Mouse (Mus musculus) hindbrain, embryonic 11.5 days (tissue): ENCODE results near the gene Rusc1. TPM values are rescaled to one million over a fixed set of nuclear protein-coding genes. Genes with fewer than 3 reads are reported as not detected.
"Not testable (repeated sequence)": the region's sequence is repeated elsewhere in the genome, so short reads cannot be mapped to it uniquely, and the experiment has no call there.

Source experiments
- ATAC-seq: fragments of 200-750 bp; cut with Nextera tagmentation; 2 replicates; pipeline ENCODE4 v1.8.0; 2017; ENCODE audit warnings: mild to moderate bottlenecking, moderate TSS enrichment, moderate library complexity; ENCODE audit not compliant: low FRiP score
- DNase-seq: peaks from one replicate; pipeline ENCODE4 v3.0.0-alpha.2; 2015; ENCODE audit warnings: low spot score
- H3K27ac ChIP-seq: fragments of 300-500 bp; sonication (generic); 2 replicates; pipeline ENCODE4 v1.5.1; 2014; ENCODE audit warnings: mild to moderate bottlenecking, low read depth, low read length
- H3K27me3 ChIP-seq: fragments of 300-500 bp; sonication (generic); 2 replicates; pipeline ENCODE4 v1.6.1; 2014; ENCODE audit warnings: mild to moderate bottlenecking, low read length, moderate library complexity, mixed read lengths; ENCODE audit not compliant: control insufficient read depth, insufficient read depth
- H3K36me3 ChIP-seq: fragments of 300-500 bp; sonication (generic); 2 replicates; pipeline ENCODE4 v1.6.1; 2014; ENCODE audit warnings: mild to moderate bottlenecking, low read length, moderate library complexity, mixed read lengths; ENCODE audit not compliant: control insufficient read depth, insufficient read depth
- H3K4me1 ChIP-seq: fragments of 300-500 bp; sonication (generic); replicated peaks from 2 replicates; pipeline ENCODE4 v1.6.1; 2014; ENCODE audit warnings: low read length, mixed read lengths; ENCODE audit not compliant: control insufficient read depth, insufficient read depth
- H3K4me2 ChIP-seq: fragments of 300-500 bp; sonication (generic); replicated peaks from 2 replicates; pipeline ENCODE4 v1.6.1; 2014; ENCODE audit warnings: mild to moderate bottlenecking, low read depth, low read length
- H3K4me3 ChIP-seq: fragments of 300-500 bp; sonication (generic); 2 replicates; pipeline ENCODE4 v1.5.1; 2014; ENCODE audit warnings: low read depth, low read length
- H3K9ac ChIP-seq: fragments of 300-500 bp; sonication (generic); 2 replicates; pipeline ENCODE4 v1.6.1; 2014; ENCODE audit warnings: low read depth, low read length
- H3K9me3 ChIP-seq: fragments of 300-500 bp; sonication (generic); 2 replicates; pipeline ENCODE4 v1.6.1; 2016; ENCODE audit warnings: low read length; ENCODE audit not compliant: control insufficient read depth
- WGBS: fragments of 180-500 bp; shearing (Covaris S2); extraction: QIAGEN DNeasy Blood & Tissue Kit; methylation state at CpG from one replicate; pipeline ENCODE4 v1.1.7; 2014; 5-methylcytosine and 5-hydroxymethylcytosine counted together
- polyA plus RNA-seq: library from polyadenylated mRNA; unstranded; fragments of >200 nt; fragmentation: Nextera tagmentation; extraction: Ambion mirVana; gene quantifications from 2 replicates; pipeline ENCODE4 v1.2.1, GENCODE M21; 2014

Rusc1 gene
- polyA plus RNA-seq, 1 experiment from 2014 or later: 28.7 TPM

DNA sequence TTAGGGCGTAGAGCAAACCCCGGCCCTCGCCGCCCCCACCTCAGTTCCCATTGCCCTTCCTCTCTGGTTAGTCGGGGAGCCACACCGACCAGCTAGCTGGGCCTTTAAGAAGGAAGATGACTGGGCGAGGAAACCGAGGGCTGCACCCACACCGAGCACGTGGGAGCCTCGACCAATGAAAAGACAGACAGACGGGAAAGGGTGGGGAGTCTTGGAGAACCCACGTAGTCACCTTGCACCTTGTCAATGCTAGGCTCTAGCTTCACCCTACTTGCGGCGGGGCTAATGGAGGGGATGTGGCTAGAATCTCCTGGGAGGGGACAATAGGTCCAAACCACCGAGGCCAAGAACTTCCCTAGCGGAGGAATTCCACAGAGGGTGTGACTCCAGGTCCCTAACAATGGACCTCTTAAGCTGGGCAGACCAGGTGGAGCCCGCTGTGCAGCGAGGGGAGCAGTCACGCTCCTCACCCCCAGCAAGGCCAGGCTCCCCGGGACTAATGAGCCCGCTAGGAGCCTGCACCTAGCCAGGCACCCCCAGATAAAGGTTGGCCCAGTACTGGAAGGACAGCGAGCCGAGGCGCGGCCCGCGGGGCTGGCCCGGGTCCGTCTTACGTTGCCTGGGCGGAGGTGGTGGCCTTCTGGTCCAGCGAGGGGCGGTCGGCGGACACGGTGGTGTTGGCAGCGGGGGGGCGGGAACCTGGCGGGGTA, 3.1 kb downstream of the Rusc1 start:
- ATAC-seq (peak; percentile 48), DNase-seq (peak; percentile 79)
- under 1% methylated on average over 37 of the region's 40 CpGs for WGBS
- Histone ChIP-seq H3K4me3 (peak overlapping the region; percentile 63), H3K9ac (peak overlapping the region; percentile 73), H3K27ac (peak overlapping the region; percentile 65; the same call in 1 of the 2 replicates), H3K4me2 (peak overlapping the region; percentile 98), H3K4me1 (peaks cover 13% of the 10 kb centered on the region), H3K9me3 (no peaks in the 10 kb centered on the region), H3K36me3 (peaks cover 4% of the 10 kb centered on the region; the same call in 1 of the 2 replicates), H3K27me3 (peaks cover 24% of the 10 kb centered on the region)

DNA sequence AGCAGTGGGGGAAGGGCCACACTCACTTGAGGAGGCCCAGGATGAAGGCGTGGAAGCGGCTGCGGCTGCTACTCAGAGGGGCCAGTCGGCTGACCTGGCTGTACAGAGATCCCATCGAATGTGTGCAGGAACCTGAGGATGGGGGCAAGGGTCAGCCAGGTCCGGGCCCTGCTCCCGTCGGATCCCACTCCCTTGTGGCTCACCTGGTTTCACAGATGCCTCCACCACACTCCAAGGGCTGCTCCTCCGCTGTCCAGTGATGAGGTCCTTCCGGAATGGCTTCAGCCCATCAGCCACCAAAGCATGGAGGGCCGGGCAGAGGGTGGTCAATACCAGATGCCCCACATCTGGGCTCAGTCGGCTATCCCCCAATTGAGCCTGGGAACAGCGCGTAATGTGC, 4.1 kb downstream of the Rusc1 start:
- H3K4me1 ChIP-seq: peaks cover 13% of the 10 kb centered on the region
- 60% methylated on average over 14 of the region's 14 CpGs for WGBS

DNA sequence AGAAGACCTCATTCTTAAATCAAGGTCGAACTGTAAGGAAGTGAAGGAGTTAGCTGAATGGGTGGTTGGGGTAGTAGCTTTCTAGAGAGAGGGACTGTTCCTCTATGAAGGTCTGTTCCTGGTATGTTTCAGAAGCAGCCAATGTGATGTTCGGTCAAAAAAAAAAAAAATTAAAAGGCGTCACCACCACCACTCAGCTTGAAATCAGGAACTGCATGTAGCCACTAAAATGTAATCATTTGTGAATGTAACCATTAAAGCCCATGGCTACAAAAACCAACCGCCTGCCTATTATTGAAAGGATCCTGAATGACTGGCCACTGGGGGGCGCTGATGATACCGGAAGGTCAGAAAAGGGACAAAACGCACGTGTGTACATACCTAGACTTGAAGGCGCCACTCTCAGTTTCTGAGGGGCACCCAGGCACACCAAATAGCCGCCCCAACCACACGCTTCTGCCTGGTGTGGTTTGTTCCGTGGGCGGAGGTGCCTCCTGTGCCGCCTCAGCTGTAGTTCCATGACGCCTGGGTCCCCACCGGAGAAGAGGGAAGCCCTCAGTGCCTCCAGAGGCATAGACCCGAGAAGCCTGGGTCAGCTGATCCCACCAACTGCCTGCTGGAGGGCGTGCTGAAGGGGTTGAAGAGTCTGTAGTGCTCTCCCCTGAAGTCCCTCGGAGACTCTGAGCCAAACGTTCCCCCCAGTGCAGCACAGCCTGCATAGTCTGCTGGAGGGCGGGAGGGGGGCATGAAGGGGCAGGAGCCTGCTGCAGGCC, 5.6 kb downstream of the Rusc1 start:
- WGBS: 36% methylated on average over 21 of the region's 21 CpGs
- Histone ChIP-seq H3K36me3 (peaks cover 4% of the 10 kb centered on the region; the same call in 1 of the 2 replicates), H3K4me2 (no peak overlapping the region), H3K4me1 (peaks cover 10% of the 10 kb centered on the region), H3K27me3 (peaks cover 23% of the 10 kb centered on the region), H3K4me3 (no peak overlapping the region), H3K9me3 (no peaks in the 10 kb centered on the region), H3K9ac (no peak overlapping the region), H3K27ac (no peak overlapping the region)
- no peak for ATAC-seq
- DNase-seq: peak; percentile 91

More for the DNA sequence above, 4.1 kb downstream of the Rusc1 start:
- Histone ChIP-seq H3K9ac (no peak overlapping the region), H3K27me3 (peaks cover 24% of the 10 kb centered on the region), H3K4me3 (peak overlapping the region; percentile 63; the same call in 1 of the 2 replicates), H3K4me2 (no peak overlapping the region), H3K9me3 (no peaks in the 10 kb centered on the region), H3K27ac (no peak overlapping the region), H3K36me3 (peaks cover 4% of the 10 kb centered on the region; the same call in 1 of the 2 replicates)
- ATAC-seq (no peak), DNase-seq (no peak)

DNA sequence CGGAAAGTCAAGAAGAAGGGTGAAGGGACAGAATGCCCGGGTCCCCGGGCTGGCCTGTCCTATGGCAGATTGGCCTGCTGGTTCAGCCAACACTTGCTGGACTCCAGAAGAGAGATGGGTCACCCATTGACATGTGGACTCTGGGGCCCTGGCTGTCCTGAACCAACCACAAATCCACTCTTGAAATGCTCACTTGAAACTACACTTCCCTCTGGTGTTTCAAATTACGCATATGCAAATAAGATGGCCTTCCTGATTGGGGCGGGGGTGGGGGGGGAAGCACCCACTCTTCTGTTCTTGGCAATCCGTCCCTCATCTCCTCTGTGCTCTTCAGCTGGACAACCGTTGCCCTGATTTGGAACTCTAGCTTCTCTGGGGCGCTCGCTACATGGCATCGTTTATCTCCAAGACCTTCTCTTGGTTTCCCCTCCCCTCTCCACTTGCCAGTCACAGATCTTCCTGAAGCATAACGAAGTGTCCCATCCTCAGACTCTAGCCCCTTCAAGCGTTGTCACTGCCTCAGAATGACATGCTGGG, 8.4 kb downstream of the Rusc1 start:
- Histone ChIP-seq H3K4me2 (no peak overlapping the region), H3K36me3 (peaks cover 4% of the 10 kb centered on the region; the same call in 1 of the 2 replicates), H3K27ac (no peak overlapping the region), H3K4me3 (no peak overlapping the region), H3K4me1 (0 out of 2 replicates have a peak, but pooled peaks cover 2% of the 10 kb centered on the region), H3K9ac (no peak overlapping the region), H3K9me3 (no peaks in the 10 kb centered on the region), H3K27me3 (peaks cover 11% of the 10 kb centered on the region)
- ATAC-seq: no peak
- no peak for DNase-seq
- WGBS: 82% methylated on average over 12 of the region's 12 CpGs

DNA sequence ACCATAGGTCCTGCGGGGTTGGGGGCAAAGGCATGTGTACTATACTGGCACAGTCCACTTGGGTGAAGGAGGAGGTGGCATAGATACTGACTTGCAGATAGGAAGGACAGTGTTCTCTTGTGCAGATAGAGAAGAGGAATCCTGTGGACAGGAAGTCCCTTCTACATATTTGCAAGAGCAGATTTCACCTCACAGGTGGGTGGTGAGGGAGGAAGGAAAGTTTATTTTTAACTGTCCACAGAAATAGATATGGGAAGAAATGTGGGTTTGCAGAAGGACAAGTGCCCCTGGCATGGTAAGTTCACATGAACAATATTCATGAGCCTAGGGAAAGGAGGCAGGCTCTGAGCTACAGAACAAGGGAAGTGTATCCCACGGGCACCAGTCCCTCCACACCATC, 9.0 kb downstream of the Rusc1 start:
- 0 out of 2 replicates have a peak, but pooled peaks cover 2% of the 10 kb centered on the region for H3K4me1 ChIP-seq
- ATAC-seq (no peak), DNase-seq (no peak)
- no peak overlapping the region for H3K9ac ChIP-seq
- H3K9me3 ChIP-seq: no peaks in the 10 kb centered on the region
- H3K36me3 ChIP-seq: peaks cover 6% of the 10 kb centered on the region; the same call in 1 of the 2 replicates
- peaks cover 9% of the 10 kb centered on the region for H3K27me3 ChIP-seq
- no peak overlapping the region for H3K4me2 ChIP-seq
- no peak overlapping the region for H3K27ac ChIP-seq
- no peak overlapping the region for H3K4me3 ChIP-seq
- WGBS: 90% methylated on average over 2 of the region's 2 CpGs

DNA sequence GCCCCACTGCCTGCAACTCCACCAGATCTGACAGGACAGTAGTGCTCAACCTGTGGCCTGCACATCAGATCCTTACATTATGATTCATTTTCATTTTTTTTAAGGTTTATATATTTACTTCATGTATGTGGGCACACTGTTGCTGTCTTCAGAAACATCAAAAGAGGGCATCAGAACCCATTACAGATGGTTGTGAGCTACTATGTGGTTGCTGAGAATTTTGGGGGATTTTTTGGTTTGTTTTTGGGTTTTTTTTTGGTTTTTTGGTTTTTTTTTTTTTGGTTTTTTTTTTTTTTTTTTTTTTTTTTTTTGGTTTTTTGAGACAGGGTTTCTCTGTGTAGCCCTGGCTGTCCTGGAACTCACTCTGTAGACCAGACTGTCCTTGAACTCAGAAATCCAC, 10.8 kb downstream of the Rusc1 start:
- not testable (repeated sequence) for H3K27ac ChIP-seq, H3K9ac ChIP-seq, H3K9me3 ChIP-seq, H3K27me3 ChIP-seq, DNase-seq, ATAC-seq, H3K4me2 ChIP-seq, H3K4me3 ChIP-seq, H3K36me3 ChIP-seq, H3K4me1 ChIP-seq

DNA sequence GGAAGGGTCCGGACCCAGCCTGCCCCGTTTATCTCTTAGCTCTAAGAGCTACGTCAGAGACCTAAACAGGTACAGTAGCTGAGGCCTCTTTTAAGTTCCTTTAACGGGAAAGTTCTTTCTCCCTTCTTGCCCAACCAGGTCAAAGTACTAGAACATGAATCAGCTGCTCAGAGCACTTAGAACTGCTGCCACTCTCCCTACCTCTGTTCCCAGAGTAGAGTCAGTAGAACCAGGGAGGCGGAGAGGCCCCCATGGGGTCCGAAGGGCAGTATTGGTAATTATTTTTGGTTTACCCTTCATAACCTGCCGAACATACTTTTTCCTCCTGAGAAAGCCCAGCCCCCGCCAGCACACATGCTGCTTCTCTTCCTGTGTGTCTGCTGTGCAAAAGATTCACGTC, 15.7 kb downstream of the Rusc1 start:
- no peak for DNase-seq
- no peak for ATAC-seq
- Histone ChIP-seq H3K27me3 (no peaks in the 10 kb centered on the region), H3K4me1 (no peaks in the 10 kb centered on the region), H3K36me3 (peaks cover 19% of the 10 kb centered on the region), H3K4me2 (no peak overlapping the region), H3K9me3 (no peaks in the 10 kb centered on the region), H3K27ac (no peak overlapping the region), H3K9ac (no peak overlapping the region), H3K4me3 (no peak overlapping the region)
- 93% methylated on average over 9 of the region's 9 CpGs for WGBS

DNA sequence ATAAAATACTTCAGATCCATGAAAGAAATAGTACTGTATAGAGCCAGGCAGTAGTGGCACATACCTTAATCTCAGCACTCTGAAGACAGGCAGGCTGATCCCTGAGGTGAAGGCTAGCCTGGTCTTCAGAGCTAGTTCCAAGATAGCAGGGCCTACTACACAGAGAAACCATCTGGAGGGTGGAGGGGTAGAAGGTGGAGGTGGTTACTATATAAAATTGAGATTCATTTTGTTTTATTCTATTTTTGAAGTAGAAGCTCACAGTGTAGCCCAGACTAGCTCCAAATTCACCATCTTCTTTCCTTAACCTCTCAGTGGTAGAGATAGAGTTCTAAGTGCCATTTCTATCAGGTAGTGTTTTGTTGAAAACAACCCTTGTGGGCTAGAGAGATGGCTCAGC, 25.8 kb downstream of the Rusc1 start:
- no peaks in the 10 kb centered on the region for H3K9me3 ChIP-seq
- no peaks in the 10 kb centered on the region for H3K27me3 ChIP-seq
- no peak overlapping the region for H3K27ac ChIP-seq
- H3K36me3 ChIP-seq: peaks cover 19% of the 10 kb centered on the region
- H3K9ac ChIP-seq: no peak overlapping the region
- DNase-seq (no peak), ATAC-seq (no peak)
- H3K4me3 ChIP-seq: no peak overlapping the region; the same call in 1 of the 2 replicates
- no peak overlapping the region for H3K4me2 ChIP-seq
- no peaks in the 10 kb centered on the region for H3K4me1 ChIP-seq
